In the genomic region with DNA sequence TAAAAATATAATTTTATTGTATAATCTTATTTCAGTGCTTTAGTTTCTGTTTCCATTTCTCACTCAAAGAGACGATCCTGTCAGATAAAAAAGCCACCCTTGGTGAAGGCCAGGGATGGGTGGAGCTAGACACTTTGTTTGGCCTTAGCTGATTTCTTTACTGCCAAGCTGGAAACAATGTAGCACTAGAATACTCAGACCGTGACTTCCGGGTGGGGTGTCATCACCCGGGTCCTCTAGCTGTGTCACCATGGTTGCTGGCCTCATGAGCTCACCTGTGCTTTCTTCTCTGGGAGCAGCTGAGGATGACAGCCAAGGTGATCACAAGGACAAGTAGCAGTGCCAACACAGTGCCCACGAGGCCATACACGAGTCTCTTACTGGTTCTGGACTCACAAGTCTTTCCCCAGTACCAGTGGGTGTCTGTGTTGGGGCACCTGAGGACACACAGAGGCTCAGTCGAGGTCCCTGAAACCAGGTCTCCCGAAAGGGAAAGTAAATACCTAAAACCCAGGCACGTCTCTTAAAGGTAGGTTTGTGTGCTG, we compare ENCODE assay signal across 31 mouse cellular contexts. TPM values are rescaled to one million over a fixed set of nuclear protein-coding genes. Genes with fewer than 3 reads are reported as not detected.
A peak's percentile ranks its signal among the peaks of the same experiment; 100 is the strongest.
DNase-seq lines count a peak whose midpoint lies in the region; ATAC-seq and TF ChIP-seq lines count a peak whose summit lies in the region.
"Had no signal": no experiment of that assay in that cellular context is flagged by ENCODE, and none has a peak within 500 bp of the region (broad histone marks: within the 10 kb centered on the region; RNA-seq: fewer than 3 reads in every experiment).

No protein-coding gene starts in this region.

- no peak overlapping the region for H3K4me3 ChIP-seq in forebrain, embryonic 11.5 days (ENCODE audit: low read depth, low read length)
- no peak overlapping the region for H3K4me3 ChIP-seq in forebrain, postnatal 0 days (ENCODE audit: low read depth, low read length)
- no peak overlapping the region for H3K4me3 ChIP-seq in midbrain, postnatal 0 days (ENCODE audit: low read depth, low read length)
- H3K4me3 ChIP-seq in midbrain, embryonic 15.5 days, result no peak overlapping the region
- H3K4me3 ChIP-seq: embryonic facial prominence, embryonic 10.5 days; heart, embryonic 15.5 days; limb, embryonic 13.5 days; liver, embryonic 12.5 days; neural tube, embryonic 15.5 days had no signal

- H3K27me3 ChIP-seq in forebrain, embryonic 11.5 days (ENCODE audit: control insufficient read depth, insufficient read depth, low read length), result no peaks in the 10 kb centered on the region
- H3K27me3 ChIP-seq in forebrain, postnatal 0 days (ENCODE audit: insufficient read depth, low read length), result no peaks in the 10 kb centered on the region
- no peaks in the 10 kb centered on the region for H3K27me3 ChIP-seq in midbrain, postnatal 0 days (ENCODE audit: insufficient read depth, low read length)
- no peaks in the 10 kb centered on the region for H3K27me3 ChIP-seq in midbrain, embryonic 15.5 days (replicated peaks)
- H3K27me3 ChIP-seq: limb, embryonic 13.5 days; neural tube, embryonic 15.5 days had no signal

- WGBS in forebrain, embryonic 11.5 days, result 81% methylated on average over 9 of the region's 9 CpGs
- WGBS in forebrain, postnatal 0 days, result 77% methylated on average over 9 of the region's 9 CpGs
- WGBS in midbrain, postnatal 0 days, result 78% methylated on average over 9 of the region's 9 CpGs
- WGBS in midbrain, embryonic 15.5 days, result 77% methylated on average over 9 of the region's 9 CpGs

- H3K4me1 ChIP-seq in forebrain, embryonic 11.5 days (replicated peaks; ENCODE audit: control insufficient read depth, insufficient read depth, low read length), result no peaks in the 10 kb centered on the region
- H3K4me1 ChIP-seq in forebrain, postnatal 0 days (ENCODE audit: insufficient read depth), result no peaks in the 10 kb centered on the region
- H3K4me1 ChIP-seq in midbrain, postnatal 0 days (ENCODE audit: insufficient read depth, low read length), result no peaks in the 10 kb centered on the region
- no peaks in the 10 kb centered on the region for H3K4me1 ChIP-seq in midbrain, embryonic 15.5 days
- H3K4me1 ChIP-seq: heart, embryonic 15.5 days; limb, embryonic 13.5 days; liver, embryonic 12.5 days; neural tube, embryonic 15.5 days had no signal

- no peaks in the 10 kb centered on the region for H3K9me3 ChIP-seq in forebrain, embryonic 11.5 days (ENCODE audit: control insufficient read depth, low read length)
- no peaks in the 10 kb centered on the region for H3K9me3 ChIP-seq in forebrain, postnatal 0 days (ENCODE audit: low read length)
- no peaks in the 10 kb centered on the region for H3K9me3 ChIP-seq in midbrain, postnatal 0 days (ENCODE audit: low read length)
- no peaks in the 10 kb centered on the region for H3K9me3 ChIP-seq in midbrain, embryonic 15.5 days
- H3K9me3 ChIP-seq: embryonic facial prominence, embryonic 10.5 days; heart, embryonic 15.5 days; limb, embryonic 13.5 days; liver, embryonic 12.5 days; neural tube, embryonic 15.5 days had no signal

- no peak overlapping the region for H3K9ac ChIP-seq in forebrain, embryonic 11.5 days (ENCODE audit: low read length)
- H3K9ac ChIP-seq in forebrain, postnatal 0 days, result no peak overlapping the region
- no peak overlapping the region for H3K9ac ChIP-seq in midbrain, postnatal 0 days (replicated peaks; ENCODE audit: low read length, poor library complexity, severe bottlenecking)
- H3K9ac ChIP-seq in midbrain, embryonic 15.5 days, result no peak overlapping the region
- H3K9ac ChIP-seq: heart, embryonic 15.5 days; hindbrain, embryonic 14.5 days; limb, embryonic 13.5 days; liver, embryonic 12.5 days; neural tube, embryonic 15.5 days had no signal

- no peak for TF ChIP-seq CTCF in forebrain, postnatal 0 days (IDR thresholded peaks at IDR 0.05; ENCODE audit: low read depth)
- no peak for TF ChIP-seq CTCF in midbrain, postnatal 0 days (IDR thresholded peaks at IDR 0.05)

- H3K27ac ChIP-seq in forebrain, embryonic 11.5 days (ENCODE audit: low read depth, low read length), result no peak overlapping the region
- H3K27ac ChIP-seq in forebrain, postnatal 0 days (ENCODE audit: low read depth, low read length), result no peak overlapping the region
- no peak overlapping the region for H3K27ac ChIP-seq in midbrain, postnatal 0 days (ENCODE audit: low read depth, low read length)
- no peak overlapping the region for H3K27ac ChIP-seq in midbrain, embryonic 15.5 days
- H3K27ac ChIP-seq: embryonic facial prominence, embryonic 10.5 days; heart, embryonic 15.5 days; hindbrain, embryonic 14.5 days; limb, embryonic 13.5 days; liver, embryonic 12.5 days; neural tube, embryonic 15.5 days had no signal

- peak; percentile 8 for DNase-seq in forebrain, embryonic 11.5 days (ENCODE audit: low spot score)
- no peak for DNase-seq in forebrain, postnatal 0 days
- DNase-seq in ovary, postnatal 36 days (ENCODE audit: low spot score), result peak; percentile 9
- DNase-seq in ovary, postnatal 10 days (ENCODE audit: low spot score), result no peak
- peak; percentile 23 to 37 for DNase-seq in kidney, postnatal 36 days
- no peak for DNase-seq in midbrain, postnatal 0 days (ENCODE audit: low spot score)
- DNase-seq: cerebellum, adult 11 months; cerebellum, postnatal 10 days; gastrocnemius, postnatal 25 days; heart, postnatal 36 days; lung, adult 18-20 months; lung, postnatal 10 days; midbrain, embryonic 14.5 days; right cerebral cortex, postnatal 14 days; spleen, adult 18-20 months had no signal

- H3K36me3 ChIP-seq in forebrain, embryonic 11.5 days (ENCODE audit: control insufficient read depth, insufficient read depth, low read length), result no peaks in the 10 kb centered on the region
- H3K36me3 ChIP-seq in forebrain, postnatal 0 days (ENCODE audit: insufficient read depth), result no peaks in the 10 kb centered on the region
- no peaks in the 10 kb centered on the region for H3K36me3 ChIP-seq in midbrain, postnatal 0 days (ENCODE audit: insufficient read depth, low read length)
- no peaks in the 10 kb centered on the region for H3K36me3 ChIP-seq in midbrain, embryonic 15.5 days (replicated peaks)
- H3K36me3 ChIP-seq: embryonic facial prominence, embryonic 10.5 days; heart, embryonic 15.5 days; limb, embryonic 13.5 days; liver, embryonic 12.5 days; neural tube, embryonic 15.5 days had no signal

- no peak overlapping the region for H3K4me2 ChIP-seq in forebrain, embryonic 11.5 days (ENCODE audit: low read depth, low read length, severe bottlenecking)
- no peak overlapping the region for H3K4me2 ChIP-seq in forebrain, postnatal 0 days (ENCODE audit: low read depth)
- H3K4me2 ChIP-seq in midbrain, postnatal 0 days (ENCODE audit: low read depth, low read length, poor library complexity, severe bottlenecking), result no peak overlapping the region
- no peak overlapping the region for H3K4me2 ChIP-seq in midbrain, embryonic 15.5 days
- H3K4me2 ChIP-seq: heart, embryonic 15.5 days; hindbrain, embryonic 14.5 days; limb, embryonic 13.5 days; liver, embryonic 12.5 days; neural tube, embryonic 15.5 days had no signal

- no peak for ATAC-seq in forebrain, embryonic 11.5 days (replicated peaks; ENCODE audit: low FRiP score)
- ATAC-seq in forebrain, postnatal 0 days, result no peak
- no peak for ATAC-seq in midbrain, postnatal 0 days (ENCODE audit: low FRiP score)
- no peak for ATAC-seq in midbrain, embryonic 15.5 days (replicated peaks)
- ATAC-seq in CD4-positive, CD25-positive, alpha-beta regulatory T cell, adult 4 months, result no peak
- ATAC-seq: forebrain, embryonic 16.5 days; liver, embryonic 12.5 days; Patski had no signal

RNA-seq across cellular contexts. Expression of gene Muc3, which starts 21.8 kb away (rescaled TPM):
- polyA plus RNA-seq in forebrain, embryonic 11.5 days (2014; fragmentation: Nextera tagmentation; extraction: Ambion mirVana), result not detected in 2 replicates
- total RNA-seq in forebrain, postnatal 0 days (2014; rRNA removed), result not detected in 2 replicates
- polyA plus RNA-seq in forebrain, postnatal 0 days (2015; fragmentation: Nextera tagmentation; extraction: Ambion mirVana), result not detected in 2 replicates
- not detected in 2 replicates for total RNA-seq in midbrain, postnatal 0 days (2014; rRNA removed)
- polyA plus RNA-seq in midbrain, postnatal 0 days (2015; fragmentation: Nextera tagmentation; extraction: Ambion mirVana), result not detected in 2 replicates
- not detected in 2 replicates for polyA plus RNA-seq in midbrain, embryonic 15.5 days (2015; fragmentation: Nextera tagmentation; extraction: Ambion mirVana)
- not detected for polyA plus RNA-seq in CD4-positive, CD25-positive, alpha-beta regulatory T cell, adult 4 months (2017; shearing (Covaris generic))
- total RNA-seq: adrenal gland, adult 18-20 months; adrenal gland, postnatal 4 days; gastrocnemius, postnatal 25 days; heart, postnatal 36 days; layer of hippocampus, adult 8-10 months; left cerebral cortex, postnatal 14 days; megakaryocyte, adult 5-6 weeks had no signal
- polyA plus RNA-seq: cortical plate, adult 2 months; embryonic facial prominence, embryonic 10.5 days; forebrain, embryonic 16.5 days; heart, embryonic 15.5 days; hindbrain, embryonic 14.5 days; limb, embryonic 13.5 days; liver, embryonic 12.5 days; midbrain, embryonic 14.5 days; neural tube, embryonic 15.5 days; Patski had no signal

RNA-seq across cellular contexts. Expression of gene Muc3a, which starts 41.3 kb away (rescaled TPM):
- polyA plus RNA-seq in forebrain, embryonic 11.5 days (2014; fragmentation: Nextera tagmentation; extraction: Ambion mirVana), result not detected in 2 replicates
- total RNA-seq in forebrain, postnatal 0 days (2014; rRNA removed), result 0.10 and 0.31 TPM in 2 replicates
- polyA plus RNA-seq in forebrain, postnatal 0 days (2015; fragmentation: Nextera tagmentation; extraction: Ambion mirVana), result 0.13 TPM in 2 replicates
- total RNA-seq in midbrain, postnatal 0 days (2014; rRNA removed), result 0.90 TPM in 1 of 2 replicates, not detected in the other
- 0.45 and 0.68 TPM in 2 replicates for polyA plus RNA-seq in midbrain, postnatal 0 days (2015; fragmentation: Nextera tagmentation; extraction: Ambion mirVana)
- 0.40 TPM in 1 of 2 replicates, not detected in the other for polyA plus RNA-seq in midbrain, embryonic 15.5 days (2015; fragmentation: Nextera tagmentation; extraction: Ambion mirVana)
- 1 to 10 TPM; 8.0 to 9.5 TPM for polyA plus RNA-seq in CD4-positive, CD25-positive, alpha-beta regulatory T cell, adult 4 months (2017; shearing (Covaris generic))
- polyA plus RNA-seq: embryonic facial prominence, embryonic 10.5 days; forebrain, embryonic 16.5 days; limb, embryonic 13.5 days; Patski had no signal

RNA-seq across cellular contexts. Expression of gene Trim56, which starts 54.9 kb away (rescaled TPM):
- polyA plus RNA-seq in forebrain, embryonic 11.5 days (2014; fragmentation: Nextera tagmentation; extraction: Ambion mirVana), result 6.2 and 7.6 TPM in 2 replicates
- total RNA-seq in forebrain, postnatal 0 days (2014; rRNA removed), result 4.0 and 5.7 TPM in 2 replicates
- polyA plus RNA-seq in forebrain, postnatal 0 days (2015; fragmentation: Nextera tagmentation; extraction: Ambion mirVana), result 1.1 and 2.3 TPM in 2 replicates
- total RNA-seq in midbrain, postnatal 0 days (2014; rRNA removed), result 3.7 and 5.4 TPM in 2 replicates
- polyA plus RNA-seq in midbrain, postnatal 0 days (2015; fragmentation: Nextera tagmentation; extraction: Ambion mirVana), result 1.2 and 1.4 TPM in 2 replicates
- polyA plus RNA-seq in midbrain, embryonic 15.5 days (2015; fragmentation: Nextera tagmentation; extraction: Ambion mirVana), result 1.9 and 2.5 TPM in 2 replicates
- polyA plus RNA-seq in CD4-positive, CD25-positive, alpha-beta regulatory T cell, adult 4 months (2017; shearing (Covaris generic)), result 10 to 100 TPM; 15.1 to 18.5 TPM

Comparison
In these comparisons a context has a peak if more than half of its experiments do, and no peak if none do; other contexts are left out.
1. DNase-seq: peak in forebrain, embryonic 11.5 days (single experiment), ovary, postnatal 36 days (single experiment) and kidney, postnatal 36 days (2 of 2); none in forebrain, postnatal 0 days (single experiment), ovary, postnatal 10 days (single experiment) and midbrain, postnatal 0 days (single experiment).